Mouse (Mus musculus): ENCODE data around the gene Ilf3. TPM values are rescaled to one million over a fixed set of nuclear protein-coding genes. Genes with fewer than 3 reads are reported as not detected.

The Ilf3 gene
- total RNA-seq, 2 experiments from 2014 or later: 88.4 to 89.2 TPM

- intact Hi-C loops (cut with DNase I): no loop called here
- DNase-seq (ENCODE audit: extremely low spot score in 1 of 2, low spot score in 2 of 2): no peak
These were observed 16.3 kb downstream of the Ilf3 start for GRCm38 (mm10) chr9:21383966-21384365.

- DNase-seq (ENCODE audit: extremely low spot score in 1 of 2, low spot score in 2 of 2): no peak
- intact Hi-C loops (cut with DNase I): no loop called here
These were observed 25.0 kb downstream of the Ilf3 start for GRCm38 (mm10) chr9:21392646-21393175.

- no peak for DNase-seq (ENCODE audit: extremely low spot score in 1 of 2, low spot score in 2 of 2)
- intact Hi-C loops (cut with DNase I): no loop called here
These were observed 28.0 kb downstream of the Ilf3 start for GRCm38 (mm10) chr9:21395692-21396091.

GRCm38 (mm10) chr9:21397170-21397569, 29.5 kb downstream of the Ilf3 start:
- intact Hi-C loops (cut with DNase I): no loop called here

DNA sequence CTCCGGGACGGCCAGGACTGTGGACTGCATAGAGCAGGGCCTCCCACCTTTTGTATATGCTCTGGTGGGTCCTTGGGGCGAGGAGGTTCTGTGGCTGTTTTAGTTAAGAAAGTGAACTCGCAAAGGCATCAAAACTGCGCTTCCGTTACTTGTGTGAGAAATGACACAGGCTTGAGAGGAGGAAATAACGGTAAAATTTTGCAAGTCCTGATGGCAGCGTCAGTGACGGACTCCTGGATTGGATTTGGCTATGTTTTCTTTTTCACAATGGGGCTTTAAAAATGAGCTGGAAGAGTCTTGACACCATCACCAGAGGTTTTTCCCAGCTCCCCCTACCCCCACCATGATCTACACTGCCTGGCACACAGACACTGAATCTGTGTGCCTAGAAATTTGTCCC, 33.4 kb downstream of the Ilf3 start:
- DNase-seq (ENCODE audit: extremely low spot score in 1 of 2, low spot score in 2 of 2): no peak
- intact Hi-C loops (cut with DNase I): no loop called here

More at GRCm38 (mm10) chr9:21397170-21397569, 29.5 kb downstream of the Ilf3 start:
- DNase-seq (ENCODE audit: extremely low spot score in 1 of 2, low spot score in 2 of 2): no peak

- intact Hi-C loops (cut with DNase I): no loop called here
- no peak for DNase-seq (ENCODE audit: extremely low spot score in 1 of 2, low spot score in 2 of 2)
These were observed 35.1 kb downstream of the Ilf3 start for GRCm38 (mm10) chr9:21402764-21403253.

DNA sequence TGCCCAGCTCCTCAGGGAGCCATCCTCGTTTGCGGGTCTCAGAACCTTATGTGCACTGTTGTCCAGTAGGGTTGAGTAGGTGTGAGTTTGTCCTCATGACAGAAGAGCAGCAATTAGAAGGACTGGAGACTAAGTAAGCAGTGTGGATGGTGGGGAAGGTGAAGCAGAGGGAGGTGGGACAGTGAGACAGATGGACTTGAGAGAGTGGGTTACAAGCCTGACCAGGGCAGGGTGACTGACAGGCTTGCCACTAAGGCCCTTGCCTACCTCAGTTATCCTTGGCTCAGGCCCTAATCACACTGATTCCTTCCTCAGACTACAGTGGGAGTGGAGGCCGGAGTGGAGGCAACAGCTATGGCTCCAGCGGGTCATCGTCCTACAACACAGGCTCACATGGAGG, 36.1 kb downstream of the Ilf3 start:
- intact Hi-C loops (cut with DNase I): no loop called here
- DNase-seq (ENCODE audit: extremely low spot score in 1 of 2, low spot score in 2 of 2): no peak

- DNase-seq (ENCODE audit: extremely low spot score in 1 of 2, low spot score in 2 of 2): no peak
- intact Hi-C loops (cut with DNase I): no loop called here
These were observed 37.9 kb downstream of the Ilf3 start for GRCm38 (mm10) chr9:21405525-21405924.

DNA sequence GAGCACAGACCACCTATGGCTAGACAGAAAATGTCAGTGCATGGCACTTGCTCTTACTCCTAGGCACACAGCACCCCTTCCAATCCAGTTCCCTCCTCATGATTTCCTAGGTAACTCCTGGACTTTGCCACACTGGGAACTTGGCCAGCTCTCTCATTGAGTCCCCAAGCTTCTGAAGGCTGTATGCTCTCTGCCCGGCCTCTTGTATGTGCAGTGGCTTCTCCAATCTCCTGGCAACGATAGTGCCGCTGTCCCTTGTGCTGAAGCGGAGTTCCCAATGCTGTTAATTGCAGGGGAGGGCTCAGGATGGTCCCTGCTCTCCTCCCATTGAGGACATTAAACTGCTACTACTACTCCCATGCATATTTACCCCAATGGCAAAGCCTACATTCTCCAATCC, 40.3 kb downstream of the Ilf3 start:
- intact Hi-C loops (cut with DNase I): no loop called here

GRCm38 (mm10) chr9:21408624-21409023, 41.0 kb downstream of the Ilf3 start:
- intact Hi-C loops (cut with DNase I): no loop called here
- no peak for DNase-seq (ENCODE audit: extremely low spot score in 1 of 2, low spot score in 2 of 2)

More for the DNA sequence above, 40.3 kb downstream of the Ilf3 start:
- no peak for DNase-seq (ENCODE audit: extremely low spot score in 1 of 2, low spot score in 2 of 2)

DNA sequence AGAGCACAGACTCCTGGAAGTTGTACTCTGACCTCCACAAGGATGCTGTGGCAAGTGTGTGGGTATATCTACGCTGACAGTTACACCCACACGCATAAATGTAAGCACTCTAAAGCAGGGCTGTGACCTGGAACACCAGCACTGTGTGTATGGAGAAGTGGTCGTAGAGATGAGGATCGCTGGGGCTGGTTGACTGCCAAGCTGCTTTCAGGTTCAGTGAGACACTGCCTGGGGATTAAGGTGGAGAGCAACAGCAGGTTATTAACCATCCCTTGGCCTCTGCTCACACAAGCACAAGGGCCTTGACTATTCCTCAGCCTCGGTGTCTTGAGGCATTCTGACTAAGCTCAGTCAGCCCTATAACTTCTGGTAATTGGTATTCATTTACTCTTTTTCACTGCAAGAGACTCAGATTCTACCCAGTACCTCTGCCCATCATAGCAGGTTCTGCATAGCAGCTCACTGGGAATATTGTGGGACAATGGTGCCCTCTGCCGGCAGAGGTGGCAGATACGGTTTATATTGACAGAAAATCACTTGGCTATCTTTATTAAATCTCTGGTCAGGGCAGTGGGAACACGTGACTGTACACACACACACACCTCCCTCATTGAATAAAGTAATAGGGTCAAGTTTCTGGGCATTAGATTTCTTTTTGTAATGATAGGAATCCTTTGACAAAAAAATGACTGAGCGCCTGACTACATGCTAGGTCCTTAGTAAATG, 42.1 kb downstream of the Ilf3 start:
- intact Hi-C loops (cut with DNase I): loop anchor here (2.0 to 5.0 kb wide), 3 partner anchors 43 to 97 kb away; partner anchors contain the start of genes Ap1m2 and Ilf3
- peak; percentile 77 to 85 for DNase-seq (ENCODE audit: extremely low spot score in 1 of 2, low spot score in 2 of 2)

GRCm38 (mm10) chr9:21411669-21412550, 44.2 kb downstream of the Ilf3 start, which contains the start of gene Qtrt1:
Qtrt1 (plus strand) TSS chr9:21411837.
- intact Hi-C loops (cut with DNase I): loop anchor here (2.0 to 5.0 kb wide), 3 partner anchors 45 to 100 kb away; partner anchors contain the start of genes Ap1m2 and Ilf3
- peak; percentile 92 for DNase-seq (ENCODE audit: extremely low spot score in 1 of 2, low spot score in 2 of 2)

- DNase-seq (ENCODE audit: extremely low spot score in 1 of 2, low spot score in 2 of 2): no peak
- intact Hi-C loops (cut with DNase I): no loop called here
These were observed 50.2 kb downstream of the Ilf3 start for GRCm38 (mm10) chr9:21417866-21418265.

DNA sequence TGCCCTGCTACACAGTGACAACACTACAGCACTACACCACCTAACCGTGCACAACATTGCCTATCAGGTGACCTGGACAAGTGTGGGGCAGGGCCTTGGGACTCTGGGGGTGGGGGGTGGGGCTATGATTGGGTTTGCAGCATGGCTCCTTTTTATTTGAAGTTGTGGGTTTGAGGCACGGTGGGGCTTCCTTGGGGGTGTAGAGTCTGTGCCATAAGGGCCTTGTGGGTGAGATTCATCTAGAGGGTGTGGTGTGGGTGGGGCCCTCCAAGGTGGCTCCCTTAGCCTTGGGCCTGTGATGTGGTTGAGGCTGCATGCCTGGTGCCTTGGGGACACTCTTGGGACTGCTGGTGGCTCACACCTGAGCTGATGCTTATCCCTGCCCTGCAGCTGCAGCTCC, 52.0 kb downstream of the Ilf3 start:
- DNase-seq (ENCODE audit: extremely low spot score in 1 of 2, low spot score in 2 of 2): no peak
- intact Hi-C loops (cut with DNase I): no loop called here

DNA sequence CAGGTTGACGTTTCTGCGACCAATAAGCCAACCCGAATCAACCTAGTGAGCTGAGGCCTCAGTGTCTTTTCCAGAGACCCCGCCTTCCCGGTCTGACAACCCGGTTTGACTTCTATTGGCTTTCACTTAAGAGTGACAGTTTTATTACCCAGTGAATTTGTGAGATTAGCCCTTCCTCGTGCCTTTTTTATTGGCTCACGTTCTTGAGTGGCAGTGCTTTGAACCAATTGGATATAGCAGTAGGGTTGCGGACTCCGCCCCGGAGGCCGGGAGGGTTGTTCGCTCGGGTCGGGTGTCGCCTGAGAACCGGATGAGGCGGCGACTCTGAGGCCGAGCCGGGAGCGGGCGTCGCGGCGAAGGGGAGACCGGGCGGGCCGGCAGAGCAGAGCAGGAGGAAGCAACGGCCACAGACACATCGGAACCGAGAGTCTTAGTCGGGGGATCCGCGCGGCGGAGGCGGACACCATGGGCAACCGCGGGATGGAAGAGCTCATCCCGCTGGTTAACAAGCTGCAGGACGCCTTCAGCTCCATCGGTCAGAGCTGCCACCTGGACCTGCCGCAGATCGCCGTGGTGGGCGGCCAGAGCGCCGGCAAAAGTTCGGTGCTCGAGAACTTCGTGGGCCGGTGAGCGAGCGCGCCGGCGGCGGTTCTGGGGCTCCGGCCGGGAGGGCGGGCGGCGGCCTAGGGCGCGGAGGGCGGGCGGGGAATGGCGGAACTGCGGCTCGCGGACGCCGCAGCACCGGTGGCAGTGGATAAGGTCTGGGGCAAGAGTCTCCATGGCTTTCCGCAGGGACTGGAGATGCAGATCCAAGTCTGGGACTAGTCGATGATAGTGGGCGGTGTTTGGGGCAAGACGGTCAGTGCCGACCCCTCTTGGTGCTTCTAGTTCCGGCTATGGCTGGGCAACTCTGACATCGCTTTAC, 57.2 kb downstream of the Ilf3 start, which contains the start of gene Dnm2:
Gene Dnm2 (plus strand): TSS at position 278 of the 925 bp plus-strand sequence.
- intact Hi-C loops (cut with DNase I): loop anchor here (5.0 kb wide), 1 partner anchor 37 kb away; no protein-coding TSS in a partner anchor
- DNase-seq (ENCODE audit: extremely low spot score in 1 of 2, low spot score in 2 of 2): peak; percentile 96 to 100

DNA sequence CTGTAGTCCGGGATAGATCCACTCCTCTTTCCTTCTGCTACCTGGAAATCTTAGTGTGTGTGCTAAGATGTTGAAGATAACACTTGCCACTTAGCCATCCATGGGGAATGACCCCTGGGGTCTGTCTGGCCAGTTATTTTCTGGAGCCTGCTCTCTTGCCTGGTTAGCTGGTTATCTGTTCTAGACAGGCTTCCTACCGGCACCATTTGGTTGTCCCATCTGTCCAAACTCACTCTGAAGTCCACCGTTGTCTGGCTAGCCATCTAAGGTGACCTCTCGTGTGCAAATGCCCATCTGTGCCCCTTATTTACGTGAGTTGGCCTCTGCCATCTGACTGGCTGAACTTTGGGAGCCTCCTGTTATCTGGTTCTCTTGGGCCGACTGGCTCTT, 57.9 kb downstream of the Ilf3 start:
- intact Hi-C loops (cut with DNase I): loop anchor here (5.0 kb wide), 1 partner anchor 37 kb away; no protein-coding TSS in a partner anchor
- DNase-seq (ENCODE audit: extremely low spot score in 1 of 2, low spot score in 2 of 2): no peak

DNA sequence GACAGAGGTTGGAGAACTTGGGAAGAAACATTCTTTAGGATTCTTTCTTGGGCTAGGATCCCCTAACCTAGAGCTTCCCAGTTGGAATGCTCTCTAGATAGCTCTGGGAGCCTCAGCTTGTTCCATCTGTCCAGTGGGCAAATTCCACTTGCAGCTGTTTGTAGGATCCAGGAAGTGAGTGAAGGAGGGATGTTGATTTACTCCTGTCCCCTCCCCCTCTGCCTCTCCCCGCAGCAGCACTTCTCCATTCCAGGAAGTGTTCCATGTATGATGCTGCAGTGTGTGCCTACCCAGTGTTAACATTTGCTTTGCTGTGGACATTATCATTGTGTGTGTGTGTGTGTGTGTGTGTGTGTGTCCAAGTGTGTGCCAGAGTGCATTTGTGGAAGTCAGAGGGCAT, 58.3 kb downstream of the Ilf3 start:
- no peak for DNase-seq (ENCODE audit: extremely low spot score in 1 of 2, low spot score in 2 of 2)
- intact Hi-C loops (cut with DNase I): loop anchor here (5.0 kb wide), 1 partner anchor 36 kb away; no protein-coding TSS in a partner anchor

DNA sequence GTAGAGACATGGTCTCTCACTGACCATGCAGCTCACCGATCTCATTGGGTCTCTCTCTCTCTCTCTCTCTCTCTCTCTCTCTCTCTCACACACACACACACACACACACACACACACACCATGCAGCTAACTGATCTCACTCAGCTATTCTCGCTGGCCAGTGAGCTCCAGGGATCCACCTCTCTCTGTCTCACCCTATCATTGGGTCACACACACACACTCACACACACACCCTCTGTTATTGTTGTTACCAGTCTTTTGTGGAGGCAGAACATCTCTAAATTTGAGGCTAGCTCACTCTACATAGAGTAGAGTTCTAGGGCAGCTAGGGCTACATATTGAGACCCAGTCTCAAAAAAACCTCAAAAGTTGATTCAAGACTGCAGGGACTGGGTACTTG, 58.9 kb downstream of the Ilf3 start:
- DNase-seq (ENCODE audit: extremely low spot score in 1 of 2, low spot score in 2 of 2): no peak
- intact Hi-C loops (cut with DNase I): loop anchor here (5.0 kb wide), 1 partner anchor 36 kb away; no protein-coding TSS in a partner anchor
